Mouse (Mus musculus): ENCODE results near the gene Abcg4.

DNA sequence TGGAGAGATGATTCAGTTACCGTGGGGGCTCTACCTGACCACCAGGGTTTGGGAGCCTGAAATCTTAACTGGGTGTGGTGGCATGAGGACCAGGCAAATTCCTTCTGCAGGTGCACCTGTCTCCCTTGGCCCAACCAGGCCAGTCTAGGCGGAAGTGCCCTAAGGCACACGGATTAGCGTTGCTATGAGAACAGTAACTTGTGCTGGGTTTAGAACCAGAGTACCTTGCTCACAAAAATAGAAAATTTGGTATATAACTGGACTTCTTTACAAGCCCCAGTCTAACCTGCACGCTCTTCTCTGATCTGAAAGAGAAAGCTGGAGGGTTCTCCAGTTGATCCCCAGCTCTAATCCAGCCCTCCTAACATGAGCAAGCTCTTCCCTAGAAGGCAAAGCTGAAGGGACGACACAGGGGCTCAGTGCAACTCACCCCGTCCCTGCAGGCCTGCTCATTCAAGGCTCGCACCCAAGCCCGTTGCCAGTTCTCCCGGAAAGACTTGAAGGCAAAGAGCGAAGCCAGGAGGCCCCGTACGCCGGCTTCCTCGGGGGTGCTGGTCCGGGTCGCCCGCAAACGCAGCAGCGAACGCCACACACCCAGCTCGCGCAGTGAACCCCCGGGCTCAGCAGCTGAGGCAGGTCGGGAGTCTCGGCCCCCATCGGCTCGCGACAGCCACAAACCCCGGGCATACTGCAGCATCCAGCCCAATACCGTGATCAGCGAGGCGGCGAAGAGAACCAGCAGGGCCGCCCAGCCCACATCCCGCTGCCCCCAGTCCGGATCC, 30.9 kb upstream of the Abcg4 start:
- TF ChIP-seq CTCF (IDR thresholded peaks at IDR 0.05 in 2 of 3, conservative IDR thresholded peaks at IDR 0.05 in 1 of 3; ENCODE audit: control insufficient read depth in 1 of 3, insufficient read depth in 1 of 3, low read depth in 2 of 3, low read length in 3 of 3, poor library complexity in 1 of 3, severe bottlenecking in 1 of 3) (no peak), NELFE (IDR thresholded peaks at IDR 0.05; ENCODE audit: low read depth, low read length) (no peak), GATA1 (IDR thresholded peaks at IDR 0.05; ENCODE audit: low read depth, low read length) (no peak), GABPA (IDR thresholded peaks at IDR 0.05; ENCODE audit: low read depth, low read length) (no peak), ZC3H11A (IDR thresholded peaks at IDR 0.05; ENCODE audit: low read depth, low read length) (no peak), POLR2AphosphoS2 (IDR thresholded peaks at IDR 0.05; ENCODE audit: low read length) (no peak), EP300 (IDR thresholded peaks at IDR 0.05; ENCODE audit: low read depth in 1 of 2, low read length in 2 of 2) (no peak)

Data from MEL (cell line).